In genomic region chr17:70541816-70542215, GRCm38 (mm10) we compare ENCODE assay signal across 28 mouse cellular contexts.
"Had no signal": no experiment of that assay in that cellular context is flagged by ENCODE, and none has a peak within 500 bp of the region (broad histone marks: within the 10 kb centered on the region; RNA-seq: fewer than 3 reads in every experiment).

No protein-coding gene starts in this region.

- H3K4me2 ChIP-seq: heart, embryonic 11.5 days; heart, embryonic 13.5 days; heart, embryonic 15.5 days; hindbrain, embryonic 12.5 days; hindbrain, embryonic 14.5 days; intestine, embryonic 15.5 days; kidney, embryonic 15.5 days; limb, embryonic 13.5 days; limb, embryonic 15.5 days; liver, embryonic 12.5 days had no signal

- H3K27me3 ChIP-seq: heart, embryonic 13.5 days; heart, embryonic 15.5 days; hindbrain, embryonic 12.5 days; intestine, embryonic 15.5 days; kidney, embryonic 15.5 days; limb, embryonic 13.5 days; limb, embryonic 15.5 days; liver, embryonic 12.5 days had no signal

- H3K9me3 ChIP-seq: heart, embryonic 15.5 days; hindbrain, embryonic 12.5 days; intestine, embryonic 15.5 days; kidney, embryonic 15.5 days; limb, embryonic 13.5 days; limb, embryonic 15.5 days; liver, embryonic 12.5 days had no signal

- H3K27ac ChIP-seq: heart, adult 2 months; heart, embryonic 13.5 days; heart, embryonic 15.5 days; hindbrain, embryonic 10.5 days; hindbrain, embryonic 12.5 days; hindbrain, embryonic 14.5 days; intestine, embryonic 15.5 days; kidney, embryonic 15.5 days; kidney, postnatal 0 days; limb, embryonic 13.5 days; limb, embryonic 15.5 days; liver, embryonic 12.5 days; liver, embryonic 14.5 days had no signal

- ATAC-seq: hindbrain, embryonic 16.5 days; inflammation-experienced regulatory T-cells, adult 6 months; intestine, embryonic 15.5 days; intestine, postnatal 0 days; liver, embryonic 12.5 days had no signal

- H3K36me3 ChIP-seq: heart, embryonic 13.5 days; heart, embryonic 15.5 days; hindbrain, embryonic 10.5 days; hindbrain, embryonic 12.5 days; intestine, embryonic 15.5 days; kidney, embryonic 15.5 days; limb, embryonic 13.5 days; limb, embryonic 15.5 days; liver, embryonic 12.5 days had no signal

- H3K4me1 ChIP-seq: heart, embryonic 13.5 days; heart, embryonic 15.5 days; hindbrain, embryonic 10.5 days; hindbrain, embryonic 12.5 days; intestine, embryonic 15.5 days; kidney, embryonic 15.5 days; limb, embryonic 13.5 days; limb, embryonic 15.5 days; liver, embryonic 12.5 days had no signal

- H3K4me3 ChIP-seq: heart, adult 2 months; heart, embryonic 13.5 days; heart, embryonic 15.5 days; hindbrain, embryonic 10.5 days; hindbrain, embryonic 12.5 days; intestine, embryonic 15.5 days; kidney, embryonic 15.5 days; limb, embryonic 13.5 days; limb, embryonic 15.5 days; liver, embryonic 12.5 days had no signal

- H3K9ac ChIP-seq: heart, embryonic 13.5 days; heart, embryonic 15.5 days; hindbrain, embryonic 12.5 days; hindbrain, embryonic 14.5 days; intestine, embryonic 15.5 days; kidney, embryonic 15.5 days; limb, embryonic 13.5 days; limb, embryonic 15.5 days; liver, embryonic 12.5 days; liver, embryonic 14.5 days had no signal

- DNase-seq: gastrocnemius, postnatal 14 days; gastrocnemius, postnatal 36 days; heart, adult 11 months; heart, adult 2 months; heart, postnatal 14 days; heart, postnatal 36 days; kidney, adult 2 months; kidney, adult 9 months; kidney, postnatal 14 days; kidney, postnatal 36 days; layer of hippocampus, adult 9-11 months; left cerebral cortex, postnatal 4 days had no signal
